ENCODE assay signal across 27 mouse cellular contexts in genomic region chr17:18626532-18626931, GRCm38 (mm10). TPM values are rescaled to one million over a fixed set of nuclear protein-coding genes. Genes with fewer than 3 reads are reported as not detected.
DNase-seq lines count a peak whose midpoint lies in the region; ATAC-seq and TF ChIP-seq lines count a peak whose summit lies in the region.
"Had no signal": no experiment of that assay in that cellular context is flagged by ENCODE, and none has a peak within 500 bp of the region (broad histone marks: within the 10 kb centered on the region; RNA-seq: fewer than 3 reads in every experiment).

No protein-coding gene starts in this region.

- no peak overlapping the region for H3K9ac ChIP-seq in MEL (ENCODE audit: control insufficient read depth, low read depth, low read length, poor library complexity, severe bottlenecking)

- no peak for TF ChIP-seq POLR2A in MEL (IDR thresholded peaks at IDR 0.05; ENCODE audit: control insufficient read depth in 1 of 2, insufficient read depth in 1 of 2, low read depth in 1 of 2, low read length in 2 of 2, poor library complexity in 1 of 2)

- no peak overlapping the region for H3K4me3 ChIP-seq in G1E (ENCODE audit: low read depth, low read length)
- no peak overlapping the region for H3K4me3 ChIP-seq in MEL (ENCODE audit: control insufficient read depth in 1 of 2, insufficient read depth in 1 of 2, low read depth in 2 of 2, low read length in 2 of 2)
- no peak overlapping the region for H3K4me3 ChIP-seq in hindbrain, embryonic 10.5 days

- no peak overlapping the region for H3K27ac ChIP-seq in MEL (ENCODE audit: control insufficient read depth, low read depth, low read length)
- H3K27ac ChIP-seq in hindbrain, embryonic 10.5 days: no peak overlapping the region

- no peaks in the 10 kb centered on the region for H3K79me2 ChIP-seq in MEL (ENCODE audit: control insufficient read depth, insufficient read depth, low read length, poor library complexity)

- DNase-seq in 416B (ENCODE audit: low read depth) (peak; percentile 4), G1E (ENCODE audit: low spot score) (no peak), MEL (ENCODE audit: low read depth, low spot score) (peak; percentile 52)
- DNase-seq in right cerebral cortex, adult 18-20 months: no peak
- no peak for DNase-seq in hindbrain, embryonic 10.5 days (ENCODE audit: low spot score)
- DNase-seq in heart, postnatal 14 days: no peak
- DNase-seq: adrenal gland, adult 2 months; adrenal gland, adult 8-10 months; adrenal gland, postnatal 10 days; adrenal gland, postnatal 14 days; adrenal gland, postnatal 25 days; adrenal gland, postnatal 36 days; B cell, adult 2 months; cerebellum, adult 11 months; cerebellum, adult 11-12 months; cerebellum, adult 18-20 months; cerebellum, adult 2 months; cerebellum, adult 8-10 months; cerebellum, adult 9-10 months had no signal

- no peak for TF ChIP-seq CTCF in G1E (IDR thresholded peaks at IDR 0.05; ENCODE audit: low read depth, low read length)
- TF ChIP-seq CTCF in MEL (IDR thresholded peaks at IDR 0.05 in 2 of 3, conservative IDR thresholded peaks at IDR 0.05 in 1 of 3; ENCODE audit: control insufficient read depth in 1 of 3, insufficient read depth in 1 of 3, low read depth in 2 of 3, low read length in 3 of 3, poor library complexity in 1 of 3, severe bottlenecking in 1 of 3): no peak

- H3K9me3 ChIP-seq in G1E (replicated peaks): no peaks in the 10 kb centered on the region
- no peaks in the 10 kb centered on the region for H3K9me3 ChIP-seq in MEL (replicated peaks; ENCODE audit: insufficient read depth, low read length)
- peaks cover 28% of the 10 kb centered on the region for H3K9me3 ChIP-seq in hindbrain, embryonic 10.5 days

- no peak for TF ChIP-seq RAD21 in MEL (IDR thresholded peaks at IDR 0.05; ENCODE audit: low read depth, low read length)

- H3K27me3 ChIP-seq in G1E (ENCODE audit: insufficient read depth, low read length) (no peaks in the 10 kb centered on the region), MEL (ENCODE audit: control insufficient read depth in 1 of 2, insufficient read depth in 2 of 2, low read length in 2 of 2) (no peaks in the 10 kb centered on the region)
- H3K27me3 ChIP-seq in hindbrain, embryonic 10.5 days (ENCODE audit: insufficient read depth, poor library complexity, severe bottlenecking): no peaks in the 10 kb centered on the region
- H3K27me3 ChIP-seq: CH12.LX, Patski had no signal

- peak; percentile 42; the same call in 1 of the 2 replicates for ATAC-seq in G1E (ENCODE audit: extremely low read depth, insufficient number of reproducible peaks, low FRiP score, poor library complexity, severe bottlenecking)
- ATAC-seq: activated CD4-positive, CD25-positive, alpha-beta regulatory T cell, adult 4 months; CD4-positive, CD25-positive, alpha-beta regulatory T cell, adult 4 months; Patski had no signal

- H3K4me1 ChIP-seq in G1E (ENCODE audit: insufficient read depth, low read depth, low read length) (no peaks in the 10 kb centered on the region), MEL (ENCODE audit: control insufficient read depth in 1 of 2, insufficient read depth in 2 of 2, low read length in 2 of 2) (peaks cover 8 to 9% of the 10 kb centered on the region in 2 experiments)
- no peaks in the 10 kb centered on the region for H3K4me1 ChIP-seq in hindbrain, embryonic 10.5 days (replicated peaks)

- peak; percentile 34 to 54; a peak in 2 of 4 replicates for TF ChIP-seq EP300 in MEL (IDR thresholded peaks at IDR 0.05; ENCODE audit: low read depth in 1 of 2, low read length in 2 of 2)

- no peaks in the 10 kb centered on the region for H3K36me3 ChIP-seq in G1E (replicated peaks)
- peaks cover 0 to 15% of the 10 kb centered on the region in 2 experiments; a peak in 2 of 4 replicates for H3K36me3 ChIP-seq in MEL (ENCODE audit: control insufficient read depth in 1 of 2, insufficient read depth in 2 of 2, low read length in 2 of 2)
- no peaks in the 10 kb centered on the region for H3K36me3 ChIP-seq in hindbrain, embryonic 10.5 days

- intact Hi-C loops in heart, postnatal 14 days (cut with DNase I): no loop called here

TF ChIP-seq in MEL, 35 proteins besides CTCF, POLR2A, EP300 and RAD21:
- peak; percentile 31; the same call in 1 of the 2 replicates for TF ChIP-seq GATA1 (IDR thresholded peaks at IDR 0.05; ENCODE audit: low read depth, low read length)
- no peak for TF ChIP-seq NELFE (IDR thresholded peaks at IDR 0.05; ENCODE audit: low read depth, low read length)
- no peak for TF ChIP-seq MAZ (IDR thresholded peaks at IDR 0.05; ENCODE audit: low read depth, low read length)

RNA-seq across cellular contexts. Expression of gene Vmn2r96, which starts 53.6 kb away (rescaled TPM):
- total RNA-seq in G1E (2014; fragmentation: Nextera tagmentation): not detected in 2 replicates
- total RNA-seq in G1E (2017): not detected in 2 replicates
- polyA plus RNA-seq in G1E (2012): not detected in 2 replicates
- total RNA-seq in MEL (2012; rRNA removed): 0.04 and 0.07 TPM in 2 replicates
- under 1 TPM in 1 of 2 experiments, not detected in 1; 0.10 TPM for polyA plus RNA-seq in MEL (2012; ENCODE audit: insufficient read depth in 1 of 2, insufficient read length in 2 of 2, low read depth in 1 of 2, low replicate concordance in 2 of 2, missing spikeins in 1 of 2)
- polyA plus RNA-seq in hindbrain, embryonic 10.5 days (2016; fragmentation: Nextera tagmentation; extraction: Ambion mirVana): not detected in 2 replicates
- total RNA-seq in heart, postnatal 14 days (2021): not detected
- total RNA-seq: adrenal gland, adult 2 months; adrenal gland, postnatal 10 days; adrenal gland, postnatal 14 days; adrenal gland, postnatal 25 days; adrenal gland, postnatal 36 days; adrenal gland, postnatal 4 days; ES-E14 had no signal
- polyA plus RNA-seq: adrenal gland, adult 2 months; brain, embryonic 14.5 days; C2C12; cerebellum, adult 2 months; Patski had no signal

Comparison
In these comparisons a context has a peak if more than half of its experiments do, and no peak if none do; other contexts are left out.
1. DNase-seq: peak in 416B (single experiment) and MEL (single experiment); none in G1E (single experiment), right cerebral cortex, adult 18-20 months (single experiment), hindbrain, embryonic 10.5 days (single experiment) and heart, postnatal 14 days (0 of 2).